Mouse (Mus musculus) kidney, postnatal 0 days (tissue): ENCODE results near the gene Tnrc6c. TPM values are rescaled to one million over a fixed set of nuclear protein-coding genes. Genes with fewer than 3 reads are reported as not detected.

ENCODE experiments used
- ATAC-seq: fragments of 200-750 bp; cut with Nextera tagmentation; replicated peaks from 2 replicates; pipeline ENCODE4 v1.8.0; 2017; ENCODE audit warnings: low read depth, moderate number of reproducible peaks, moderate TSS enrichment, moderate library complexity; ENCODE audit not compliant: low FRiP score
- DNase-seq: peaks from one replicate; pipeline ENCODE4 v3.0.0-alpha.2; 2016; ENCODE audit warnings: low spot score
- H3K27ac ChIP-seq: fragments of 300-500 bp; sonication (generic); 2 replicates; pipeline ENCODE4 v1.5.1; 2014; ENCODE audit warnings: mild to moderate bottlenecking
- H3K27me3 ChIP-seq: fragments of 300-500 bp; sonication (generic); 2 replicates; pipeline ENCODE4 v1.6.1; 2014; ENCODE audit warnings: low read length, mixed read lengths; ENCODE audit not compliant: insufficient read depth
- H3K36me3 ChIP-seq: fragments of 300-500 bp; sonication (generic); 2 replicates; pipeline ENCODE4 v1.6.1; 2014; ENCODE audit warnings: low read length, mixed read lengths; ENCODE audit not compliant: insufficient read depth
- H3K4me1 ChIP-seq: fragments of 300-500 bp; sonication (generic); replicated peaks from 2 replicates; pipeline ENCODE4 v1.6.1; 2014; ENCODE audit warnings: antibody characterized with exemption, low read length, mixed read lengths; ENCODE audit not compliant: insufficient read depth
- H3K4me2 ChIP-seq: fragments of 300-500 bp; sonication (generic); 2 replicates; pipeline ENCODE4 v1.6.1; 2014; ENCODE audit warnings: mild to moderate bottlenecking, low read length, moderate library complexity, mixed read lengths
- H3K4me3 ChIP-seq: fragments of 300-500 bp; sonication (generic); replicated peaks from 2 replicates; pipeline ENCODE4 v1.5.1; 2014; ENCODE audit warnings: low read depth, low read length
- H3K9ac ChIP-seq: fragments of 300-500 bp; sonication (generic); 2 replicates; pipeline ENCODE4 v1.6.1; 2014; ENCODE audit warnings: low read depth, low read length
- H3K9me3 ChIP-seq: fragments of 300-500 bp; sonication (generic); replicated peaks from 2 replicates; pipeline ENCODE4 v1.6.1; 2016; ENCODE audit warnings: low read length, inconsistent platforms, mixed read lengths
- CTCF ChIP-seq: IDR thresholded peaks from 2 replicates; pipeline ENCODE4 v1.5.1; 2016; ENCODE audit warnings: antibody characterized with exemption, low read depth, mild to moderate bottlenecking, moderate library complexity
- WGBS: fragments of 180-500 bp; shearing (Covaris S2); extraction: QIAGEN DNeasy Blood & Tissue Kit; methylation state at CpG from one replicate; pipeline ENCODE4 v1.1.7; 2014; 5-methylcytosine and 5-hydroxymethylcytosine counted together
- polyA plus RNA-seq: library from polyadenylated mRNA; unstranded; fragments of >200 nt; fragmentation: Nextera tagmentation; extraction: Ambion mirVana; gene quantifications from 2 replicates; pipeline ENCODE4 v1.2.1, GENCODE M21; 2015

The Tnrc6c gene
- polyA plus RNA-seq, 1 experiment from 2014 or later, result 8.7 TPM

DNA sequence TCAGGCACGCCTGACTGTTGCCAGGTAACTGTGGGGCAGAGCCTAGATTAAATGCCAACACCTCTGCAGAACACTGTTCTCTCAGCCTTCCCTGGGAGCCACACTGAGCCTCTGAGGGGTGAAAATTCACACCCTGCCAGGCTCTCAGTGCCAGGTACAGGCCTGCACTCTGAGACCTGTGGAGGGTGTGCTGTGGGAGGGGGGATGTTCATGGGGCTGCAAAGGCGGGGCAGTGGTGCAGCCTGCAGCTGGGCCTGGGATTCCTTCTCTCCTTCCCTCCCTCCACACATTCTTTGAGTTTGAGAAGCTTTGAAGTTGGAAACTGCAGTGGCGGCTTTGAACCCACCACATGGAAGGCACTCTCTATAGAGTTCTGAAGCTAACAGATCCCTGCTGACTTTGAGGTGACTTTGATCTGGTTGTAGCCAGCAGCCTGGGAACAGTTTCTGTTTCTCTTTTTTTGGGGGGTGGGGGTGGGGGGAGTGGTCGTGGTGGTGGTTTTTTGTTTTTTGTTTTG lies 140.0 kb downstream of the Tnrc6c start:
- Histone ChIP-seq H3K9ac (no peak overlapping the region), H3K4me3 (no peak overlapping the region), H3K4me2 (no peak overlapping the region), H3K4me1 (0 out of 2 replicates have a peak, but pooled peaks cover 5% of the 10 kb centered on the region), H3K27me3 (no peaks in the 10 kb centered on the region), H3K27ac (no peak overlapping the region), H3K9me3 (no peaks in the 10 kb centered on the region), H3K36me3 (no peaks in the 10 kb centered on the region)
- no peak for ATAC-seq
- no peak for DNase-seq
- no peak for TF ChIP-seq CTCF
- 64% methylated on average over 4 of the region's 4 CpGs for WGBS

DNA sequence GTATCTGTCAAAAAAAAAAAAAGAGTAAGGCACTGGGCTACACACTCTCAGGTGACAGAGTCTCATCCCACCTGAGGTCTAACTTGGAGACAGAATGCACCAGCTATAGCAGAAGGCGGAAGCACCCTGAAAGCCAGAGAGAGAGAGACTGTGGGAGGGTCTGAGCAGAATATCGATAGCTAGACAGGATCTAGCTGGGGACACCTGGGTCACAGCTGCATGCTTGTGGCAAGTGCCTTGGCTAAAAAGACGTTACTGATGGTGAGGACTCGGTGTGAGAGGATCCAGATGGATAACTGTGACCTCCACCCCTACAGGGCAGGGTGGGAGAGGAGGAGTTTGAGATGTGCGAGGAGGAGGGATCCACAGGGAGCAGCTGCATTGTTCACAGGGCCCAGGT lies 142.9 kb downstream of the Tnrc6c start:
- no peak overlapping the region for H3K4me3 ChIP-seq
- H3K27ac ChIP-seq, result no peak overlapping the region
- TF ChIP-seq CTCF, result no peak
- H3K36me3 ChIP-seq, result no peaks in the 10 kb centered on the region
- no peak for ATAC-seq
- H3K4me2 ChIP-seq, result no peak overlapping the region
- WGBS, result 34% methylated on average over 5 of the region's 5 CpGs
- H3K9me3 ChIP-seq, result no peaks in the 10 kb centered on the region
- H3K27me3 ChIP-seq, result no peaks in the 10 kb centered on the region
- DNase-seq, result no peak
- 0 out of 2 replicates have a peak, but pooled peaks cover 5% of the 10 kb centered on the region for H3K4me1 ChIP-seq
- H3K9ac ChIP-seq, result no peak overlapping the region

DNA sequence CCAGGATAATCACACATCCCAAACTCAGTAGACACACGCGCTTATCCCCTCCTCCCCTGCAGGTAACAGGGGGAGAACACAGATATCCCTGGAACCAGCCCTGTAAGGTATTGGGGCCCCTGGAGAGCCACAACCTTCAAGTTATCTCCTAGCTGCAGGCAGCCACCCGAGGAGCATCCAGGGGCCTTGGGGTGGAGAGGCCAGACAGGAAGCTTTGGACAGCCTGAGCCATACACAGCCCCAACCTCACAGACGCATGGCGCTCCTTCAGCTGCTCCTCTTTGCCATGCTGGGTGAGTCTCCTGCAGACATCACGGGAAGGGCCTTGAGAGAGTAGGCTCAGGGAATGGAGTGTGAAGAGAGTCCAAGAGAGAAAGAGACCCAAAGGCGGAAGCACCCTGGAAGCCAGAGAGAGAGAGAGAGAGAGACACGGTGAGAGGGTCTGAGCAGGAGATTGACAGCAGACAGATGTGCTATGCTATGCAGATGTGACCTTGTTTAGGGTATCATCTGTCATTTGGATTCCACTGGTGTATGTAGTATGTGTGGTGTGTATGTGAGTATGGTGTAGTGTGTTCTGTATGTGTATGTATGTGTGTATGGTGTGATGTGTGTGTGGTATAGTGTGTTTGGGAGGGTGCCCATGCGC lies 143.5 kb downstream of the Tnrc6c start, which contains the start of gene 6030468B19Rik:
Gene 6030468B19Rik, plus strand, starts transcription at position 150 of the 649 bp plus-strand sequence.
- Histone ChIP-seq H3K4me3 (no peak within 1 kb of the TSS), H3K36me3 (no peaks in the 10 kb centered on the region), H3K27ac (no peak within 1 kb of the TSS), H3K9me3 (no peaks in the 10 kb centered on the region), H3K9ac (no peak within 1 kb of the TSS), H3K4me1 (0 out of 2 replicates have a peak, but pooled peaks cover under 1% of the 10 kb centered on the region), H3K4me2 (no peak within 1 kb of the TSS), H3K27me3 (no peaks in the 10 kb centered on the region)
- WGBS, result 59% methylated on average over 9 of the region's 9 CpGs
- DNase-seq, result no peak
- no peak for TF ChIP-seq CTCF
- no peak for ATAC-seq

DNA sequence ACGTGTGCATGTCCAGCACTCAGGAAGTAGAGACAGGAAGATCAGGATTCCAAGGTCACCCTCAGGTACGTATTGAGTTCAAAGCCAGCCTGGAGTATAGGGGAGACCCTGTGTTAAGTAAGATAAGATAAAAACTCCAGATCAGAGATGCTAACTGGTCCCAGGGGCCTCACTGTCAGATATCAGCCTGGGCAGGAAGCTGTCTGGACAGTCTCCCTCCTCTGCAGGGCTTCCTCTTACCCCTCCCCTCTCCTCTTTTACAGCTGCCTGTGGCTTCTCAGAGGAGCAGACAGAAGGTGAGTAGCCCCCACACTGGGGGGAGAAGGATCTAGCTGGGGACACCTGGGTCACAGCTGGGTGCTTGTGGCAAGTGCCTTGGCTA lies 144.1 kb downstream of the Tnrc6c start:
- WGBS, result 18% methylated on average over 2 of the region's 2 CpGs
- Histone ChIP-seq H3K36me3 (no peaks in the 10 kb centered on the region), H3K9ac (no peak overlapping the region), H3K4me1 (no peaks in the 10 kb centered on the region), H3K4me3 (no peak overlapping the region), H3K27me3 (no peaks in the 10 kb centered on the region), H3K27ac (no peak overlapping the region), H3K4me2 (no peak overlapping the region), H3K9me3 (no peaks in the 10 kb centered on the region)
- no peak for TF ChIP-seq CTCF
- DNase-seq, result no peak
- ATAC-seq, result no peak

DNA sequence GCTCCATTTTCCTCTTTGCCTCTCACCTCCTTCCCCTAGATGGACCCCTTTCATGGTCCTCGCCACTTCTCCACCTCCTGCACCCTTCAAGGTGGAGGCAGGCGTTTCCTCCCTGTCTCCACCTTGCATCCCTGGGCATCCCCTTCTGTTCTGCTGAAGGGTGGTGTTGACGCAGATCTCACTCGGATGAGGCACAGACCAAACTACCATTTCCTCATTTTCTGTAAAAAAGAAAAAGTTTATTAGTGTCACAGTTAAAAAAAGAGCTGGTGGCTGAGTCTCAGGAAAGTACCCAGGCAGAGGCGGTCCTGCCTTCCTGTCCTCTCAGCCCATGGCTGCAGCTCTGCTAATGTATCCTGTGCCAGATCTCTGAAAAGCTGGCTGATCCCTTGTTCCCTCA lies 145.1 kb downstream of the Tnrc6c start:
- H3K9me3 ChIP-seq, result no peaks in the 10 kb centered on the region
- H3K4me2 ChIP-seq, result no peak overlapping the region
- no peak for ATAC-seq
- TF ChIP-seq CTCF, result no peak
- no peaks in the 10 kb centered on the region for H3K4me1 ChIP-seq
- DNase-seq, result no peak
- H3K27ac ChIP-seq, result no peak overlapping the region
- no peaks in the 10 kb centered on the region for H3K36me3 ChIP-seq
- 72% methylated on average over 5 of the region's 5 CpGs for WGBS
- H3K9ac ChIP-seq, result no peak overlapping the region
- H3K4me3 ChIP-seq, result no peak overlapping the region
- no peaks in the 10 kb centered on the region for H3K27me3 ChIP-seq

DNA sequence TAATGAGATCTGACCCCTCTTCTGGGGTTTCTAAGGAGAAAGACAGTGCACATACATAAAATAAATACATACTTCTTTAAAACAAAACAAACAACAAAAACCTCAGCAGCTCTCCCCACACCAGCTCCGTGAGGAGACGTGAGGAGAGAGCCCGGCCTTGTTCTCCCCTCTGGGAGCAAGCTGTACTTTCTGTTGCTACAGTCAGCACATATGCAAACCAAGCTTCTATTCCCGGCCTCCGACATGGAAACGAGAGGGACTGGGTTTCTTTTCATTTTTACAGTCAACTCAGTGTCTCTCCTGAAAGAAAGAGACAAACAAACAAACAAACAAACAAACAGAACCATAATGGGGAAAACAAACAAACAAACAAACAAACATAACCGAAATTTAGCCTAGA lies 145.9 kb downstream of the Tnrc6c start:
- Histone ChIP-seq H3K27ac (no peak overlapping the region), H3K9me3 (no peaks in the 10 kb centered on the region), H3K4me3 (no peak overlapping the region), H3K4me2 (no peak overlapping the region), H3K36me3 (no peaks in the 10 kb centered on the region), H3K27me3 (no peaks in the 10 kb centered on the region), H3K9ac (no peak overlapping the region), H3K4me1 (no peaks in the 10 kb centered on the region)
- no peak for TF ChIP-seq CTCF
- DNase-seq, result no peak
- no peak for ATAC-seq
- WGBS, result 83% methylated on average over 7 of the region's 7 CpGs

DNA sequence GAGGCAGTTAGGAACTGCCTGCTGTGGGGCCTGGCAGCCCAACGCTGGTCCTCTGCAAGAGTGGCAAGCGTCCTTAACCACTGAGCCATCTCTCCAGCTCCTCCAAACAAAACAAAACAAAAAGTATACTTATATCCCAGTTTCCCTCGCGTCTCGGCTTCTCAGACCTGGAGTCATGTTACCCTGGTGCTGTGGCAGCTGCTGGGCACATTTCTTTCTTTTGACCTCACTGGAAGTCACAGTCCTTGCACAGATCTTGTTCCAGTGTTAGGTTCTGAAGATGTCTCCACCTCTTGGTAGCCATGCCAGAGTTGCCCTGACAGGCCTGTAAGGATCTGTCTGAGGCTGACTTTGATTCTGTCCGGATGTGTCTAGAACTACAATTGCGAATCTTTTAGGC lies 147.6 kb downstream of the Tnrc6c start:
- H3K4me1 ChIP-seq, result no peaks in the 10 kb centered on the region
- no peak for ATAC-seq
- TF ChIP-seq CTCF, result no peak

More for the DNA sequence above, 147.6 kb downstream of the Tnrc6c start:
- Histone ChIP-seq H3K4me2 (no peak overlapping the region), H3K27ac (no peak overlapping the region), H3K36me3 (no peaks in the 10 kb centered on the region), H3K9ac (no peak overlapping the region), H3K4me3 (no peak overlapping the region), H3K9me3 (no peaks in the 10 kb centered on the region), H3K27me3 (no peaks in the 10 kb centered on the region)
- peak; percentile 44 for DNase-seq
- WGBS, result 48% methylated on average over 7 of the region's 7 CpGs
